Mouse (Mus musculus) liver, embryonic 16.5 days (tissue): ENCODE data around the gene Kat5. TPM values are rescaled to one million over a fixed set of nuclear protein-coding genes. Genes with fewer than 3 reads are reported as not detected.
A peak's percentile ranks its signal among the peaks of the same experiment; 100 is the strongest.

Source experiments
- ATAC-seq: fragments of 200-750 bp; cut with Nextera tagmentation; 2 replicates; pipeline ENCODE4 v1.8.0; 2017; ENCODE audit warnings: low read depth, mild to moderate bottlenecking, moderate number of reproducible peaks, moderate library complexity
- H3K27ac ChIP-seq: fragments of 300-500 bp; sonication (generic); 2 replicates; pipeline ENCODE4 v1.5.1; 2014; ENCODE audit warnings: mild to moderate bottlenecking, low read length
- H3K27me3 ChIP-seq: fragments of 300-500 bp; sonication (generic); 2 replicates; pipeline ENCODE4 v1.6.1; 2014; ENCODE audit warnings: low read depth, low read length, mixed read lengths; ENCODE audit not compliant: control insufficient read depth, insufficient read depth
- H3K36me3 ChIP-seq: fragments of 300-500 bp; sonication (generic); 2 replicates; pipeline ENCODE4 v1.6.1; 2014; ENCODE audit warnings: mild to moderate bottlenecking; ENCODE audit not compliant: control insufficient read depth, insufficient read depth
- H3K4me1 ChIP-seq: fragments of 300-500 bp; sonication (generic); 2 replicates; pipeline ENCODE4 v1.6.1; 2014; ENCODE audit warnings: low read depth, low read length, mixed read lengths; ENCODE audit not compliant: control insufficient read depth
- H3K4me2 ChIP-seq: fragments of 300-500 bp; sonication (generic); 2 replicates; pipeline ENCODE4 v1.6.1; 2014; ENCODE audit warnings: low read depth, low read length, mixed read lengths
- H3K4me3 ChIP-seq: fragments of 300-500 bp; sonication (generic); 2 replicates; pipeline ENCODE4 v1.5.1; 2014; ENCODE audit warnings: low read depth, mild to moderate bottlenecking, low read length
- H3K9ac ChIP-seq: fragments of 300-500 bp; sonication (generic); 2 replicates; pipeline ENCODE4 v1.6.1; 2014; ENCODE audit warnings: low read depth, low read length
- H3K9me3 ChIP-seq: fragments of 300-500 bp; sonication (generic); replicated peaks from 2 replicates; pipeline ENCODE4 v1.6.1; 2016; ENCODE audit warnings: low read length; ENCODE audit not compliant: control insufficient read depth
- WGBS: fragments of 180-500 bp; shearing (Covaris S2); extraction: QIAGEN DNeasy Blood & Tissue Kit; methylation state at CpG from one replicate; pipeline ENCODE4 v1.1.7; 2014; ENCODE audit not compliant: insufficient replicate concordance; 5-methylcytosine and 5-hydroxymethylcytosine counted together
- polyA plus RNA-seq: library from polyadenylated mRNA; unstranded; fragments of >200 nt; fragmentation: Nextera tagmentation; extraction: Ambion mirVana; gene quantifications from 2 replicates; pipeline ENCODE4 v1.2.1, GENCODE M21; 2015

Kat5 gene
- 15.9 and 16.4 TPM in 2 replicates for polyA plus RNA-seq

- H3K36me3 ChIP-seq, result peaks cover 17% of the 10 kb centered on the region
- H3K27ac ChIP-seq, result peak within 1 kb of the TSS; percentile 81
- peak; percentile 88 for ATAC-seq
- H3K9ac ChIP-seq, result peak within 1 kb of the TSS; percentile 77
- peak within 1 kb of the TSS; percentile 83 for H3K4me2 ChIP-seq
- H3K9me3 ChIP-seq, result no peaks in the 10 kb centered on the region
- peaks cover 34% of the 10 kb centered on the region for H3K4me1 ChIP-seq
- under 1% methylated on average over 55 of the region's 55 CpGs for WGBS
- peak within 1 kb of the TSS; percentile 67 for H3K4me3 ChIP-seq
- no peaks in the 10 kb centered on the region for H3K27me3 ChIP-seq
Measured at GRCm38 (mm10) chr19:5609547-5610404, at the start of gene Kat5. TSS of gene Kat5 (minus strand) at chr19:5610237.

- ATAC-seq, result no peak
- 82% methylated on average over 43 of the region's 43 CpGs for WGBS
- no peak overlapping the region for H3K9ac ChIP-seq
- peak overlapping the region; percentile 26 for H3K4me3 ChIP-seq
- peaks cover 11% of the 10 kb centered on the region for H3K4me1 ChIP-seq
- H3K36me3 ChIP-seq, result peaks cover 65% of the 10 kb centered on the region
- H3K4me2 ChIP-seq, result peak overlapping the region; percentile 53
- no peaks in the 10 kb centered on the region for H3K27me3 ChIP-seq
- no peak overlapping the region for H3K27ac ChIP-seq
- H3K9me3 ChIP-seq, result no peaks in the 10 kb centered on the region
Measured at GRCm38 (mm10) chr19:5654720-5655298, 44.8 kb upstream of the Kat5 start.

GRCm38 (mm10) chr19:5653969-5654719 lies 44.1 kb upstream of the Kat5 start:
- Histone ChIP-seq H3K9me3 (no peaks in the 10 kb centered on the region), H3K9ac (no peak overlapping the region), H3K36me3 (peaks cover 63% of the 10 kb centered on the region), H3K4me3 (peak overlapping the region; percentile 26), H3K4me1 (peaks cover 16% of the 10 kb centered on the region), H3K4me2 (peak overlapping the region; percentile 53), H3K27me3 (no peaks in the 10 kb centered on the region), H3K27ac (no peak overlapping the region)
- WGBS, result 76% methylated on average over 62 of the region's 62 CpGs
- peak; percentile 56 for ATAC-seq

GRCm38 (mm10) chr19:5652570-5652969 lies 42.5 kb upstream of the Kat5 start:
- ATAC-seq, result no peak
- WGBS, result 78% methylated on average over 6 of the region's 6 CpGs
- peaks cover 55% of the 10 kb centered on the region for H3K36me3 ChIP-seq
- H3K4me3 ChIP-seq, result no peak overlapping the region
- no peak overlapping the region for H3K4me2 ChIP-seq
- H3K9ac ChIP-seq, result no peak overlapping the region
- H3K27me3 ChIP-seq, result no peaks in the 10 kb centered on the region
- H3K9me3 ChIP-seq, result no peaks in the 10 kb centered on the region
- peaks cover 27% of the 10 kb centered on the region for H3K4me1 ChIP-seq
- no peak overlapping the region for H3K27ac ChIP-seq

- H3K9ac ChIP-seq, result no peak overlapping the region
- no peak overlapping the region for H3K27ac ChIP-seq
- H3K4me2 ChIP-seq, result no peak overlapping the region
- peaks cover 27% of the 10 kb centered on the region for H3K4me1 ChIP-seq
- peak; percentile 22 for ATAC-seq
- no peaks in the 10 kb centered on the region for H3K27me3 ChIP-seq
- no peaks in the 10 kb centered on the region for H3K9me3 ChIP-seq
- peaks cover 57% of the 10 kb centered on the region for H3K36me3 ChIP-seq
- H3K4me3 ChIP-seq, result no peak overlapping the region
- WGBS, result 59% methylated on average over 13 of the region's 13 CpGs
Measured at GRCm38 (mm10) chr19:5651502-5652274, 41.7 kb upstream of the Kat5 start.

GRCm38 (mm10) chr19:5649298-5649741 lies 39.3 kb upstream of the Kat5 start:
- Histone ChIP-seq H3K27ac (peak overlapping the region; percentile 36), H3K9ac (0 out of 2 replicates have a peak overlapping the region, but pooled peaks have one; percentile 26), H3K4me1 (peaks cover 27% of the 10 kb centered on the region), H3K9me3 (no peaks in the 10 kb centered on the region), H3K4me3 (no peak overlapping the region; the same call in 1 of the 2 replicates), H3K36me3 (peaks cover 51% of the 10 kb centered on the region), H3K27me3 (no peaks in the 10 kb centered on the region), H3K4me2 (peak overlapping the region; percentile 69)
- 32% methylated on average over 6 of the region's 6 CpGs for WGBS
- ATAC-seq, result peak; percentile 6; the same call in 1 of the 2 replicates

- Histone ChIP-seq H3K27me3 (no peaks in the 10 kb centered on the region), H3K4me2 (peak overlapping the region; percentile 69), H3K9ac (peak overlapping the region; percentile 26; the same call in 1 of the 2 replicates), H3K9me3 (no peaks in the 10 kb centered on the region), H3K36me3 (peaks cover 45% of the 10 kb centered on the region), H3K4me1 (peaks cover 27% of the 10 kb centered on the region), H3K27ac (peak overlapping the region; percentile 66), H3K4me3 (peak overlapping the region; percentile 48)
- peak; percentile 79 for ATAC-seq
- WGBS, result 9% methylated on average over 26 of the region's 26 CpGs
Measured at GRCm38 (mm10) chr19:5648401-5649297, 38.6 kb upstream of the Kat5 start.
